Mouse (Mus musculus) spleen, embryonic (tissue): ENCODE measurements around the gene Plod3.

ENCODE experiments used
- CTCF ChIA-PET: fragments of 350-600 bp; sonication (Branson Sonifier 250); formaldehyde crosslinking; loops from one replicate; lab custom pipeline; 2022; lab: Charles Lee

Plod3 gene

GRCm38 (mm10) chr5:136962966-136963540 is 23.8 kb upstream of the Plod3 start:
- CTCF ChIA-PET: interaction anchor here (0.6 to 0.9 kb wide), 2 partner anchors 8 to 379 kb away, joined by 7 to 23 read pairs; no protein-coding TSS in a partner anchor

- CTCF ChIA-PET: no interaction called here
These were observed 21.6 kb upstream of the Plod3 start for GRCm38 (mm10) chr5:136965210-136965609.

- CTCF ChIA-PET: no interaction called here
These were observed 21.1 kb upstream of the Plod3 start for GRCm38 (mm10) chr5:136965686-136966085.

GRCm38 (mm10) chr5:136966331-136966730 is 20.5 kb upstream of the Plod3 start, which contains the start of gene Cldn15:
TSS of gene Cldn15 (plus strand) at chr5:136966616.
- CTCF ChIA-PET: interaction anchor here (0.7 kb wide), 1 partner anchor 600 kb away, joined by 4 read pairs; no protein-coding TSS in a partner anchor

GRCm38 (mm10) chr5:136966861-136967455 is 19.9 kb upstream of the Plod3 start:
- CTCF ChIA-PET: no interaction called here

- CTCF ChIA-PET: no interaction called here
These were observed 19.2 kb upstream of the Plod3 start for GRCm38 (mm10) chr5:136967592-136967991.

- CTCF ChIA-PET: interaction anchor here (0.9 kb wide), 1 partner anchor 8 kb away, joined by 7 read pairs; no protein-coding TSS in a partner anchor
These were observed 16.1 kb upstream of the Plod3 start for GRCm38 (mm10) chr5:136970703-136971102.

GRCm38 (mm10) chr5:136973670-136974069 is 13.1 kb upstream of the Plod3 start:
- CTCF ChIA-PET: no interaction called here

GRCm38 (mm10) chr5:136977769-136978168 is 9.1 kb upstream of the Plod3 start:
- CTCF ChIA-PET: interaction anchor here (0.7 kb wide), 1 partner anchor 1164 kb away, joined by 6 read pairs; no protein-coding TSS in a partner anchor

GRCm38 (mm10) chr5:136979762-136980161 is 7.1 kb upstream of the Plod3 start:
- CTCF ChIA-PET: interaction anchor here (1.2 kb wide), 1 partner anchor 27 kb away, joined by 5 read pairs; the partner anchor contains the start of gene Fis1

GRCm38 (mm10) chr5:136980974-136981373 is 5.8 kb upstream of the Plod3 start:
- CTCF ChIA-PET: no interaction called here

- CTCF ChIA-PET: interaction anchor here (0.6 kb wide), 1 partner anchor 1183 kb away, joined by 5 read pairs; no protein-coding TSS in a partner anchor
These were observed 4.4 kb upstream of the Plod3 start for GRCm38 (mm10) chr5:136982338-136982930.

GRCm38 (mm10) chr5:136984828-136985227 is 2.0 kb upstream of the Plod3 start:
- CTCF ChIA-PET: no interaction called here

GRCm38 (mm10) chr5:136987138-136987933 is 517 bp downstream of the Plod3 start:
- CTCF ChIA-PET: interaction anchor here (0.7 kb wide), 1 partner anchor 735 kb away, joined by 4 read pairs; no protein-coding TSS in a partner anchor

- CTCF ChIA-PET: no interaction called here
These were observed 1.1 kb downstream of the Plod3 start, which contains the start of gene Znhit1 for GRCm38 (mm10) chr5:136987934-136988271. TSS of gene Znhit1 (minus strand) at chr5:136988021.

- CTCF ChIA-PET: no interaction called here
These were observed 1.6 kb downstream of the Plod3 start for GRCm38 (mm10) chr5:136988420-136988819.

- CTCF ChIA-PET: no interaction called here
These were observed 3.0 kb downstream of the Plod3 start for GRCm38 (mm10) chr5:136989801-136990200.

GRCm38 (mm10) chr5:136999449-136999848 is 12.6 kb downstream of the Plod3 start:
- CTCF ChIA-PET: no interaction called here

GRCm38 (mm10) chr5:137000612-137001011 is 13.8 kb downstream of the Plod3 start:
- CTCF ChIA-PET: no interaction called here

GRCm38 (mm10) chr5:137007276-137007675 is 20.5 kb downstream of the Plod3 start:
- CTCF ChIA-PET: no interaction called here

- CTCF ChIA-PET: no interaction called here
These were observed 23.2 kb downstream of the Plod3 start for GRCm38 (mm10) chr5:137009988-137010387.
